Mouse (Mus musculus) T-helper 1 cell (primary cell): ENCODE results near the gene Syde2.

ENCODE experiments used
- in situ Hi-C: fragments of 300-600 bp; cut with MboI, MseI; formaldehyde crosslinking; loops from one replicate; pipeline ENCODE4 v1.15.1; 2025; ENCODE audit warnings: high pct_unique_total_duplicates

Gene Syde2

DNA sequence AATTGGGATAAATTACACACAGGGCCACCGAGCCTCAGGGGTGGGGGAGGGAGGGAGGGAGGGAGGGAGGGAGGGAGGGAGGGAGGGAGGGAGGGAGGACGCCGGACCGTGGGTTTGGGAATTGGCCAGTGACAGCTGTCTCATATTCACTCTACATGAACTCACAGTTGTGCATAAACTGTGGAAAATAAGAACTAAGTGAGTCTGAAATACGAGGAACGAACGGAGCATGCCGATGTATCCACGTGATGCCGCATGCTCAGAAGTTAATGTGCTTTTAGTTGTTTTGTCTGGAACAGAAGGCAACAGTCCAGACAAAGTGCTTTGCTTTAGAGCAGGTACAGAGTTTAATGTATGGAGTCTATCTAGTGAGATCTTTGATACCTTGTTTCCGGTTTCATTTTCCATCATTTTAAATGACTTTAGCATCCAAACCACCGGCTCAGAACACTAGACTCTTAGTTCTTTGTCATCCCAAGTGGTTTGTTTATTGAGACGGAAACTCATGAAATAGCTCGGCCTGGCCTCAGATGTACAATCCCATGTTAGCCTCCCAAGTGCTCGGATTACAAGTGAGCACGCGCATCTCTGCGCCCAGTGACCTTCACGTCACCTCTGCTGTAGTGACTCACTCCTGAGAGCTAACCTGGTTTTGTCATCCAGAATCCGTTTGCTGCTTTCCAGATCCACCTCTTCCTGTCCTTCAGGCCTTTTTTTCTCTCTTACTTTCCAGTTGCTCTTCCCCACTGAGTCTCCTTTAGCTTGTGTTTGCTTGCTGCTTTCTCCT is 22.4 kb downstream of the Syde2 start:
- in situ Hi-C loops = no loop called here

- in situ Hi-C loops = no loop called here
Observed at GRCm38 (mm10) chr3:146010751-146011150, 23.1 kb downstream of the Syde2 start.

GRCm38 (mm10) chr3:146011544-146012218 is 24.0 kb downstream of the Syde2 start:
- in situ Hi-C loops = no loop called here

DNA sequence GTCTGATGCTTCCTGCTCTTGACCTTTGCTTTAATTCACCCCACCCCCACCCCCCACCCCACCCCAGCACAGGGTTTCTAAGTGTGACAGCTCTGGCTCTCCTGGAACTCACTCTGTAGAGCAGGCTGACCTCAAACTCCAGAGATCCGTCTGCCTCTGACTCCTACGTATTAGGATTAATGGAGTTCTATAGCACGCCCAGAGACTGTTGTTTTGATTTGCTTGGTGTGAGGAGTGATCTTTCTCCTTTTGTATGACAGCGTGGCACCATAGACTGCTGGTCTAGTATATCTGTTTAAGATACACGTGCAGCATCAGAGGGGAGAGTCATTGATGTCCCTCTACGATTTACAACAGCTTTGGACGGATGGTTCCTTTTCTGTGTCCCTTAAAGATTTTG is 25.8 kb downstream of the Syde2 start:
- in situ Hi-C loops = no loop called here

DNA sequence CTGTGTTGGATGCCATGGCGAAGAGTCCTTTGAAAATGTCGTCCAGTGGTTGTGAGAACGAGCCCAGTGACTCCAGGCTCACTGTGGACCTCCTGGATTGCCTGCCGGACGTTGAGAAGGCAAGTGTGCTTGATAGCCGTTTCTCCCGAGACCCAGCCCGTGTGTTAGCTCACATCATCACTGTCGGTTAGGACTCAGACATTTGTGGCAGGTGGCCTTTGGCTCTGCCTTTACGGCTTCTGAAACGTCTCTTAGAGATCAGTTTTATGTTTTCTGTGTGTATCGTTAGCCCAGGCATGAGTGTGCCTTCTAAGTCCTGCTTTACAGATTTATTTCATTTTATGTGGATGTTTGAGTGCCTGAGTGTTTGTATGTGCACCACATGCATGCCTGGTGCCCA is 26.7 kb downstream of the Syde2 start:
- in situ Hi-C loops = no loop called here

DNA sequence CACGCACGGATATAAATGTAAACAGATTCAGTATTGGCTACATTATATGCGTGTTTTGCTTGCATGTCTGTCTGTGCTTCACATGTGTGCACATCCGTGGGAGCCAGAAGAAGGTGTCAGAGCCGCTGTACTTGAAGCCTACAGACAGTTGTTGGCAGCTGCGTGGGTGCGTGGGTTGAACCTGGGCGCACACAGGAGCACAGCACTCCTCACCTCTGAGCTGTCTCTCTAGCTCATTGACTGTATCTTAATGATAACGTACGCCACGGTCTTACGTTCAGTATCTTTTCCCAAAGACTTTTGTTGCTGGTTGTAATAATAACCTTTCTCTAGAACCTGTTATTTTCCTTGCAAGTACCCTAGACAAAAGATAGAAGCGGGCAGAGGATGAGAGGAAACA is 29.3 kb downstream of the Syde2 start:
- in situ Hi-C loops = no loop called here

- in situ Hi-C loops = no loop called here
Observed at GRCm38 (mm10) chr3:146017521-146017920, 29.9 kb downstream of the Syde2 start.

DNA sequence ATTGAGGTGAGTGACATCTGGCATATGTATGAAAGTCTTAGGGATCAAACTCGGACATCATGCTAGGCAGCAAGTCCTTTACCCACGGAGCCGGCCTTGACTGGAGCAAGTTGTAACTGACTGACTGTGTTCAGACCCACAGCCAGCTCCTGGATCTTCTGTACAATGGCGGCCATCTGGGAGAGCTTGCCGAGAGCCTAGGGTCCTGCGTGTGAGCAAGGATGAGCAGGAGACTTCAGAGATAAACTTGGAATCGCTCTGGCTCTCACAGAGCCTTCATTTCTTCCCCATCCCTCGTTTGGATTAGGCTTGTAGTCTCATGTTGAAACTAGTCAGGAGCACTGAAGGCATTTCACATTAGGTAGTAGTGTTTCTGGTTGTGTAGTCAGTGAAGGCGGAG is 34.6 kb downstream of the Syde2 start:
- in situ Hi-C loops = no loop called here

GRCm38 (mm10) chr3:146024746-146025145 is 37.1 kb downstream of the Syde2 start:
- in situ Hi-C loops = no loop called here

- in situ Hi-C loops = no loop called here
Observed at GRCm38 (mm10) chr3:146025499-146025898, 37.8 kb downstream of the Syde2 start.

- in situ Hi-C loops = no loop called here
Observed at GRCm38 (mm10) chr3:146027116-146027515, 39.4 kb downstream of the Syde2 start.

DNA sequence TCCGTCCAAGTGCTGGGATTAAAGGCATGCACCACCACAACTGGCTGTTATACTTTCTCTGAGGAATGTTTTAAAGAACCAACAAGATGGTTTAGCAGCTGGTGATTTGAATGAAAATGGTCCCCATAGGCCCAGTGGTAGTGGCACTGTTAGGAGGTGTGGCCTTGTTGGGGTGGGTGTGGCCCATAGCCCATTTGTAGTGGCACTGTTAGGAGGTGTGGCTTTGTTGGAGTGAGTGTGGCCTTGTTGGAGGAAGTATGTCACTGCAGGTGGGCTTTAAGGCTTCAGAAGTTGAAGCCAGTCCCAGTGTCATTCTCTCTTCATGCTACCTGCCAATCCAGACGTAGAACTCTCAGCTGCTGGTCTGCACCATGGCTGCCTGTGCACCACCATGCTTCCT is 40.7 kb downstream of the Syde2 start:
- in situ Hi-C loops = no loop called here

GRCm38 (mm10) chr3:146029234-146029633 is 41.6 kb downstream of the Syde2 start:
- in situ Hi-C loops = no loop called here

- in situ Hi-C loops = no loop called here
Observed at GRCm38 (mm10) chr3:146030255-146030836, 42.7 kb downstream of the Syde2 start.

GRCm38 (mm10) chr3:146032976-146033375 is 45.3 kb downstream of the Syde2 start:
- in situ Hi-C loops = no loop called here

DNA sequence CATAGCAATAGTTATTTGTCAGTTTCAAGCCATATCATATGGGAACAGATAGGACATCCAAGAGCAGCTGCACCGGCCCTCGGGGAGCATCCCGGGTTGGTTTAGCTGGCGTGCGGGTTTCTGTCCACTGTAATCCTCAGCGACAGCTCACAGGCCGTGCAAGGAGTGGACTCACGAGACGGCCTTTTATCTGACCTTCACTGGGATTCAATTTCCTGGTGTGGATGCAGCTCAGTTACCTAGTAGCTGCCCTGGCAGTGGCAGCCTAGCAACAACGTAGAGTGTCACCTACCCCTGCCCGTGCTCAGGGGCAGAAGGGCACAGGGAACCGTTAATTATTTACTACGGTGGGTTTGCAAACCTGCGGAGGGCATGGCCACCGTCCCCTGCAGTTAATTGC is 50.2 kb downstream of the Syde2 start:
- in situ Hi-C loops = no loop called here

GRCm38 (mm10) chr3:146039132-146039903 is 51.6 kb downstream of the Syde2 start:
- in situ Hi-C loops = no loop called here

GRCm38 (mm10) chr3:146041382-146041781 is 53.7 kb downstream of the Syde2 start:
- in situ Hi-C loops = loop anchor here (10.0 kb wide), 1 partner anchor 927 kb away; the partner anchor contains the start of gene Odf2l

GRCm38 (mm10) chr3:146044977-146045376 is 57.3 kb downstream of the Syde2 start:
- in situ Hi-C loops = loop anchor here (10.0 kb wide), 1 partner anchor 930 kb away; the partner anchor contains the start of gene Odf2l

- in situ Hi-C loops = loop anchor here (10.0 kb wide), 1 partner anchor 931 kb away; the partner anchor contains the start of gene Odf2l
Observed at GRCm38 (mm10) chr3:146046076-146046475, 58.4 kb downstream of the Syde2 start.

GRCm38 (mm10) chr3:146047704-146048207 is 60.1 kb downstream of the Syde2 start:
- in situ Hi-C loops = loop anchor here (10.0 kb wide), 1 partner anchor 933 kb away; the partner anchor contains the start of gene Odf2l
